ENCODE assay signal across 18 mouse cellular contexts in genomic region chr10:126319795-126320194, GRCm38 (mm10).
"Had no signal": no experiment of that assay in that cellular context is flagged by ENCODE, and none has a peak within 500 bp of the region (broad histone marks: within the 10 kb centered on the region; RNA-seq: fewer than 3 reads in every experiment).

No protein-coding gene starts in this region.

- H3K4me1 ChIP-seq: midbrain, embryonic 10.5 days; midbrain, embryonic 12.5 days; midbrain, embryonic 15.5 days; neural tube, embryonic 15.5 days had no signal

- H3K9me3 ChIP-seq: midbrain, embryonic 10.5 days; midbrain, embryonic 12.5 days; midbrain, embryonic 15.5 days; neural tube, embryonic 13.5 days; neural tube, embryonic 15.5 days had no signal

- H3K4me3 ChIP-seq: midbrain, embryonic 10.5 days; midbrain, embryonic 12.5 days; midbrain, embryonic 15.5 days; myocyte; neural tube, embryonic 13.5 days; neural tube, embryonic 15.5 days had no signal

- H3K36me3 ChIP-seq: midbrain, embryonic 10.5 days; midbrain, embryonic 12.5 days; midbrain, embryonic 15.5 days; neural tube, embryonic 13.5 days; neural tube, embryonic 15.5 days had no signal

- H3K9ac ChIP-seq: lung, embryonic 14.5 days; midbrain, embryonic 12.5 days; midbrain, embryonic 15.5 days; neural tube, embryonic 13.5 days; neural tube, embryonic 15.5 days had no signal

- H3K4me2 ChIP-seq: lung, embryonic 14.5 days; midbrain, embryonic 12.5 days; midbrain, embryonic 15.5 days; neural tube, embryonic 13.5 days; neural tube, embryonic 15.5 days had no signal

- H3K27me3 ChIP-seq: midbrain, embryonic 12.5 days; midbrain, embryonic 15.5 days; neural tube, embryonic 13.5 days; neural tube, embryonic 15.5 days had no signal

- H3K27ac ChIP-seq: midbrain, embryonic 10.5 days; midbrain, embryonic 12.5 days; midbrain, embryonic 15.5 days; neural tube, embryonic 13.5 days; neural tube, embryonic 15.5 days had no signal

- DNase-seq: lung, adult 18-20 months; lung, embryonic 14.5 days; lung, postnatal 10 days; lung, postnatal 4 days; retina, postnatal 1 day; right cerebral cortex, adult 18-20 months; right cerebral cortex, postnatal 25 days; right cerebral cortex, postnatal 4 days; spleen, adult 18-20 months; thymus, adult 18-20 months; thymus, postnatal 14 days; thymus, postnatal 36 days had no signal

- ATAC-seq: midbrain, embryonic 15.5 days had no signal
